Mouse (Mus musculus) hindbrain, embryonic 14.5 days (tissue): Measurements from ENCODE around the gene Phex. TPM values are rescaled to one million over a fixed set of nuclear protein-coding genes. Genes with fewer than 3 reads are reported as not detected.

Experiments used
- ATAC-seq: fragments of 200-750 bp; cut with Nextera tagmentation; 2 replicates; pipeline ENCODE4 v1.8.0; 2017; ENCODE audit warnings: moderate number of reproducible peaks, mild to moderate bottlenecking, moderate TSS enrichment, moderate library complexity; ENCODE audit not compliant: low FRiP score
- DNase-seq: peaks from one replicate; pipeline ENCODE4 v3.0.0-alpha.2; 2015; ENCODE audit warnings: low spot score
- H3K27ac ChIP-seq: fragments of 300-500 bp; sonication (generic); 2 replicates; pipeline ENCODE4 v1.5.1; 2014; ENCODE audit warnings: mild to moderate bottlenecking, moderate library complexity
- H3K27me3 ChIP-seq: fragments of 300-500 bp; sonication (generic); 2 replicates; pipeline ENCODE4 v1.6.1; 2014; ENCODE audit warnings: mild to moderate bottlenecking, low read length, mixed read lengths; ENCODE audit not compliant: control insufficient read depth, insufficient read depth
- H3K36me3 ChIP-seq: fragments of 300-500 bp; sonication (generic); replicated peaks from 2 replicates; pipeline ENCODE4 v1.6.1; 2014; ENCODE audit not compliant: control insufficient read depth, insufficient read depth
- H3K4me1 ChIP-seq: fragments of 300-500 bp; sonication (generic); replicated peaks from 2 replicates; pipeline ENCODE4 v1.6.1; 2014; ENCODE audit warnings: antibody characterized with exemption, low read length, mixed read lengths; ENCODE audit not compliant: control insufficient read depth, insufficient read depth
- H3K4me2 ChIP-seq: fragments of 300-500 bp; sonication (generic); replicated peaks from 2 replicates; pipeline ENCODE4 v1.6.1; 2014; ENCODE audit warnings: mild to moderate bottlenecking, moderate library complexity
- H3K4me3 ChIP-seq: fragments of 300-500 bp; sonication (generic); replicated peaks from 2 replicates; pipeline ENCODE4 v1.5.1; 2014; ENCODE audit warnings: mild to moderate bottlenecking, low read length
- H3K9ac ChIP-seq: fragments of 300-500 bp; sonication (generic); 2 replicates; pipeline ENCODE4 v1.6.1; 2014
- H3K9me3 ChIP-seq: fragments of 300-500 bp; sonication (generic); 2 replicates; pipeline ENCODE4 v1.6.1; 2016; ENCODE audit warnings: low read length; ENCODE audit not compliant: control insufficient read depth
- WGBS: fragments of 180-500 bp; shearing (Covaris S2); extraction: QIAGEN DNeasy Blood & Tissue Kit; methylation state at CpG from one replicate; pipeline ENCODE4 v1.1.7; 2014; 5-methylcytosine and 5-hydroxymethylcytosine counted together
- microRNA-seq: library from miRNA; unstranded; fragments of <30 nt; microRNA quantifications from one replicate; pipeline ENCODE4, GENCODE M21; 2016
- polyA plus RNA-seq: library from polyadenylated mRNA; unstranded; fragments of >200 nt; fragmentation: Nextera tagmentation; extraction: Ambion mirVana; gene quantifications from 2 replicates; pipeline ENCODE4 v1.2.1, GENCODE M21; 2014

The Phex gene
- polyA plus RNA-seq, 1 experiment from 2014 or later = 0.25 TPM

GRCm38 (mm10) chrX:157163394-157163793 lies 251.7 kb downstream of the Phex start:
- WGBS = 71% methylated on average over 2 of the region's 2 CpGs
- no peak for ATAC-seq

GRCm38 (mm10) chrX:157144675-157145074 lies 270.4 kb downstream of the Phex start:
- H3K4me1 ChIP-seq = no peaks in the 10 kb centered on the region
- no peak overlapping the region for H3K4me3 ChIP-seq
- no peaks in the 10 kb centered on the region for H3K27me3 ChIP-seq
- no peak overlapping the region for H3K9ac ChIP-seq
- H3K36me3 ChIP-seq = no peaks in the 10 kb centered on the region
- H3K9me3 ChIP-seq = no peaks in the 10 kb centered on the region
- DNase-seq (no peak), ATAC-seq (no peak)
- H3K27ac ChIP-seq = no peak overlapping the region
- H3K4me2 ChIP-seq = no peak overlapping the region

More at GRCm38 (mm10) chrX:157163394-157163793, 251.7 kb downstream of the Phex start:
- DNase-seq = no peak
- no peak overlapping the region for H3K9ac ChIP-seq
- no peak overlapping the region for H3K4me2 ChIP-seq
- no peaks in the 10 kb centered on the region for H3K36me3 ChIP-seq
- H3K4me1 ChIP-seq = no peaks in the 10 kb centered on the region
- H3K27ac ChIP-seq = no peak overlapping the region
- H3K4me3 ChIP-seq = no peak overlapping the region
- H3K27me3 ChIP-seq = no peaks in the 10 kb centered on the region
- no peaks in the 10 kb centered on the region for H3K9me3 ChIP-seq

GRCm38 (mm10) chrX:157139601-157140000 lies 275.5 kb downstream of the Phex start:
- no peak overlapping the region for H3K4me3 ChIP-seq
- no peaks in the 10 kb centered on the region for H3K27me3 ChIP-seq
- H3K9me3 ChIP-seq = no peaks in the 10 kb centered on the region
- no peak overlapping the region for H3K27ac ChIP-seq
- H3K36me3 ChIP-seq = no peaks in the 10 kb centered on the region
- WGBS = 53% methylated on average over 6 of the region's 6 CpGs
- H3K4me1 ChIP-seq = no peaks in the 10 kb centered on the region
- no peak for ATAC-seq
- no peak overlapping the region for H3K9ac ChIP-seq
- no peak overlapping the region for H3K4me2 ChIP-seq
- no peak for DNase-seq

Small RNA genes within 50 kb of the gene (microRNA-seq; reads per million reads assigned to microRNA genes)
- gene Gm23798 = not detected

Other genes starting within 250 kb of the Phex start
- gene Sms, start 77.0 kb upstream of the Phex start, polyA plus RNA-seq = 149 and 164 TPM in 2 replicates
- gene Yy2, start 153.7 kb upstream of the Phex start, polyA plus RNA-seq = 2.3 and 2.5 TPM in 2 replicates
- 35.7 and 39.3 TPM in 2 replicates for gene Mbtps2, start 183.4 kb upstream of the Phex start, polyA plus RNA-seq